Mouse (Mus musculus): ENCODE results near the gene Elavl3.
"Not testable (repeated sequence)": the region's sequence is repeated elsewhere in the genome, so short reads cannot be mapped to it uniquely, and the experiment has no call there.

The Elavl3 gene

DNA sequence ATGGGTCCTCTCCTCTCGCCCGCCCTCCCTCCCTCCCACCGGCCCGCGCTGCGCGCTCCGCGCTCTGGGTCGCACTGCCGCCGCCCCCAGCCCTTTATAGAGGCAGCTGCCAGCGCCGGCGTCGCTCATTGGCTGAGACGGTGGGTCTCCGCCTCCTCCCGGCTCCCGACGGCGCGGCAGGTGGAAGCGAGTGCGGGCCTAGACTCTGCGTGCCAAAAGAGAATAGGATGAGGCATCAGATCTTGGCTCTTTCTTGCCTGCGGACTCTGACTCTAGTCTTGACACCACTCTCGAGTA is at the start of gene Elavl3:
Gene Elavl3, minus strand, starts transcription at position 66 of the 297 bp plus-strand sequence.
- no peak for DNase-seq (ENCODE audit: low read depth)

DNA sequence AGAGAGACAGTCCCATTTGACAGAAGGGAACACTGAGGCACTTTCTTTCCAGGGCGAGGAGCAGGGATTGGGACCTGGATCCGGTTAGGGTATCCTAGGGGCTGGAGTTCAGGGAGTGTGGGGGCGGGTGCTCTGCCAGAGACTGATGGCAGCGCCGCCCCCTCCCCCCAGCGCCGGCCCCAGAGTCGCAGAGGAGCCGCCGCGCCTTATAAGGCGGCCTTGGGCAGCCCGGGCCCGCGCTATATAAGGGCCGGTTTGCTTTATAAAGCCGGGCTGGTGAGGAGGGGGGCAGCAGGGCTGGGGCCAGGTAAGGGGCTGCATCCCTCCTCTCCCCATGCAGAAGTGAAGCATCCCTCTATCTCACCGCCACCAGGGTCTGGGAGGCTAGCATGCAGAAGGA is 48.1 kb upstream of the Elavl3 start:
- no peak for DNase-seq (ENCODE audit: low read depth)

GRCm38 (mm10) chr9:22098993-22099696 is 47.3 kb upstream of the Elavl3 start, which contains the start of gene Cnn1:
Gene Cnn1, plus strand, starts transcription at chr9:22099216.
- no peak for DNase-seq (ENCODE audit: low read depth)

GRCm38 (mm10) chr9:22095854-22096307 is 44.1 kb upstream of the Elavl3 start:
- DNase-seq (ENCODE audit: low read depth): peak; percentile 78

DNA sequence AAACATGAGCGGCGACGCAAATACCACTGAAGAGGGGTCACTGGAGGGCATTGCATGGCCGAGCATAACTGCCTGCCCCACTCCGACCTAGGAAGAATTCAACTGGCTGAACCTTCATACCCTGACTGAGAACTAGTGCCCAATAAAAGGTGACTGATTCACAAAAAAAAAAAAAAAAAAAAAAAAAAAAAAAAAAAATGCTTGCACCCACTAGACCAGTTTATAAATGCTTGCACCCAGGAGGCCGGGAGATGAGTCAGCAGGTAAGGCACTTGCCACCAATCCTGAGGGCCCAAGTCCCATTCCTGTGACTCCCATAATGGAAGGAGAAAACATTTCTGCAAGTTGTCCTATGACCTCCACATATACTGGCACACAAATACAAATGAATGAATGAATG is 40.9 kb upstream of the Elavl3 start:
- no peak for DNase-seq (ENCODE audit: low read depth)

DNA sequence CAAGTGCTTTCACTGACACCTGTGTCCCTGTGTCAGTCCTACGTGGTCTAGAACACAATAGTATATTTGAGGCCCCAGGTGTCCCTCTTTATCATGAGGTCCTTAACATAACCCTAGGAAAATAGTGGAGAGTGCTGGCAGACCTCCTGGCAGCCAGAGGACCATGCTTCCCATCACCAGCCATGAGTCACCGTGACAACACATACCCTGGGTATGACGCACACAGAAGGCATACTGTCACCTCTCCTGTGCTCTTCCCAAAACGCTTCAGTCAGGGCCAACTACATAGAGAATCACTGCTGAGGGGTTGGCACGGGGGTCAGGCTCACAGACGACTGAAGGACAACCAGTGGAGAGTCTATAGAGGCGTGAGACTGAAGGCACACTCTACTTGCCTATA is 38.2 kb upstream of the Elavl3 start:
- DNase-seq (ENCODE audit: low read depth): no peak

GRCm38 (mm10) chr9:22089281-22089680 is 37.5 kb upstream of the Elavl3 start:
- DNase-seq (ENCODE audit: low read depth): no peak

DNA sequence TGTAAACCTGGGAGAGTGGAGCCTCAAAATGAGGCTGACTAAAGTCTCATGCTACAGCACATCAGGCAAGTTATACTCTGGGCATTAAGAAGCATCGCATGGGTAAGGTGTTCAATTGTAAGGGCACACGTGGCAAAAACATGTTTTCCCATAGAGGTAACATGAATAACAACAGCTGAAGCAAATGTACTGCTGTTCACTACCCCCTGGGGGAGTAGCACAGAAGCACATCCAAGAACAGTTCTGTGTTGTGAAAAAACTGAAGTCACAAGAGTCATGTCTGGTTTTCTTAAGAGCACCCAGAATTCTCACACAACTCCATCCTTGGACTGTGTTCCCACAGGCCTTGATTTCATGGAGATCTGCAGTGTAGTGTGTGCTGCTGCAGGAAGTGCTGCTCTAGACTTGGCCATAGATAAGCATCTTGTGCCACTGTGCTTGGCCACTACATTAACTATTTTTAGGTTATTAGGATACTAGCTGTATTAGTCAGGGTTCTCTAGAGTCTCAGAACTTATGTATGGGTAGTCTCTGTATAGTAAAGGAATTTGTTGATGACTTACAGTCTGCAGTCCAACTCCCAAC is 35.3 kb upstream of the Elavl3 start:
- no peak for DNase-seq (ENCODE audit: low read depth)

GRCm38 (mm10) chr9:22086012-22086411 is 34.2 kb upstream of the Elavl3 start:
- no peak for DNase-seq (ENCODE audit: low read depth)

GRCm38 (mm10) chr9:22085022-22085834 is 33.4 kb upstream of the Elavl3 start, which contains the start of gene Ecsit:
Gene Ecsit, minus strand, starts transcription at chr9:22085438.
- DNase-seq (ENCODE audit: low read depth): peak; percentile 98

DNA sequence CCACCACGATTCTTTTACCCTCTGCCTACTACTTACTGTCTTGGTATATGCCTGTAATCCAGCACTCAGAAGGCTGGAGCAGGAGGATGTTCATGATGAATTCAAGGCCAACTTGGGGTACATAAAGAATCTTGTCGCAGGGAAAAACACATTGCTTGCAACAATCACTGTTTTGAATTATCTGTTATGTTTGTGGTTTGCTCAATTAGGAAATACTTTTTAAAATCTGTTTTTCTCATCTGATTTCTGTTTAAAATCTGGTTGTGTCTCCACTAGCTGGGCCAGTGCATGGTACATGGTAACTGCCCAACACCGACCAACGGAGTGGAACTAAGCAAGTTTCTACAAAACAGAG is 32.8 kb upstream of the Elavl3 start:
- no peak for DNase-seq (ENCODE audit: low read depth)

DNA sequence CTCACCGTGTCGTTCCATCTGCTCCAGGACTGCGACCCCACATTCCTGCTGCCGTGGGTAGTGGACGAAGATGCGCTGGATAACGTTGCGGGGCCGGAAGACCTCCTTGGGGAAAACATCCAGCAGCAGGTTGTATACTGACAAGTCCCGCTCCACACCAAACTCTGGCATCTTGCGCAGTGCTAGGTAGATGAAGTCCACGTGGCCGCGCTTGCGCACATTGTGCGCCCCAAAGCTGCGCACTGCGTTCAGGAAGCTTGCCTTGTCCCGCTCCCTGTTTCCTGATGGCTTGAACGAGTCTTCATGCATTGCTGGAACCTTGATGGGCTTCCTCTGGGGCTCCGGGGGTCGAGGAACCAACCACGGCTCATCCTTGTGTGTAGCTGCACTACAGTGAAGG is 24.4 kb upstream of the Elavl3 start:
- DNase-seq (ENCODE audit: low read depth): no peak

DNA sequence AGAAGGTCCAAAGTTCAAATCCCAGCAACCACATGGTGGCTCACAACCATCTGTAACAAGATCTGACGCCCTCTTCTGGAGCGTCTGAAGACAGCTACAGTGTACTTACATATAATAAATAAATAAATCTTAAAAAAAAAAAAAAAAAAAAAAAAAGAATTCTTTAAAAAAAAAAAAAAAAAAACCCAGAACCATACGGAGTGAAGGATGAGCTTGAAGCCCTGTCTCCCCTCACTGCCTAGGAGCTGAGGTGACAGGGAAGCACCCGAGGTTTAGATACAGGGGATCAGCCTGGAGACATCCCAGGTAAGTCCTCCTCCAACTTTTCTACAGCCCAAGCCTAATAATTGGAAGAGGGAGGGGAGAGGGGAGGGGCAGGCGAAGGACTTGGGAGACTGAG is 24.0 kb upstream of the Elavl3 start:
- DNase-seq (ENCODE audit: low read depth): not testable (repeated sequence)

GRCm38 (mm10) chr9:22072276-22072675 is 20.5 kb upstream of the Elavl3 start:
- no peak for DNase-seq (ENCODE audit: low read depth)

GRCm38 (mm10) chr9:22070791-22071573 is 19.2 kb upstream of the Elavl3 start, which contains the start of the genes Gm49318 and Zfp653:
Gene Gm49318, minus strand, starts transcription at chr9:22071259.
Gene Zfp653, minus strand, starts transcription at chr9:22071376.
- peak; percentile 94 for DNase-seq (ENCODE audit: low read depth)

DNA sequence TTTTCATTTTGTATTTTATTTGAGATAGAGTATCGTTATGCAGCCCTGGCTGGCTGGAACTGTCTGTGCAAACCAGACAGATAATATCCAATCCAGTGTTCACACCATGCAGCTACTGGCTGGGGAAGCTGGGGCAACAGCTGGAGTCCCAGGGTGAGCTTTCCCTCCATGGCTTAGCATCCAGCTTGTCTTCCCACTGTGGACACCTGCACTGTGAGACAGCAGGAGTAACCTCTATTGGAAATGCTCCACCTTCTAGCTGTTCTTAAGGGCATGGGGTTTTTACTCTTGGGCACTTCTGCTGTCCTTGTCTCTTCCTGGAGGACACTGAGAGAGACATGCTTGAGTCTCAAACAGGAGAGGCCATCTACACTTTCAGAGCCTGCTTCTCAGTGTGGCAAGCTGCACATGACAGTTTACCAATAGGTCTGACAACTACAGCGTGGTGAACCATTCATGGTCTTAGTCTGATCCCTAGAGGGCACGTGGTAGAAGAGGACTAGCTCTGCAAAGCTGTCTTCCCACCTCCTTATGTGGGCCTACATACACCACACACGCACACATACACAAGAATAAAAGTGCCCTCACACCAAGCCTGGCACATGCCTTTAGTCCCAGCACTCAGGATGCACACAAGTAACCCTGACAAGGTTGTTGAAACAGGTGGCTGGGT is 18.2 kb upstream of the Elavl3 start:
- no peak for DNase-seq (ENCODE audit: low read depth)

DNA sequence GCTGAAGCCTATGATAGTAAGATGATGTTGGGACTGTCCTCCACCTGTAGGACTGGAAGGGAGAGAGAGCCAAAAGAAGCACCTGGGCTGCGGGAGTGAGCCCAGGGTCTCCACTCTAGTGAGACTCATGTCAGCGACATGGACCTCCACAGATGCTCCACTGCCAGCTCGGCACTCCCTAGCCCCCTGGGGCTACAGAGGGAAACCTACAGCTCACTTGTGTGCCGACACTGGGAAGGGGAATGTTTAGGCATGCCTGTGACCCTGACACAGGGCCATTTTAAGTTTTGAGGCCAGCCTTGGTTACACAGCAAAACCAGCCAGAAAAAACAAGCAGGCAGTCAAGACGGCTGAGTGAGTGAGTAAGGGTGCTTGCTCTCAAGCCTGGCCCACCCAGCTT is 15.4 kb upstream of the Elavl3 start:
- no peak for DNase-seq (ENCODE audit: low read depth)

DNA sequence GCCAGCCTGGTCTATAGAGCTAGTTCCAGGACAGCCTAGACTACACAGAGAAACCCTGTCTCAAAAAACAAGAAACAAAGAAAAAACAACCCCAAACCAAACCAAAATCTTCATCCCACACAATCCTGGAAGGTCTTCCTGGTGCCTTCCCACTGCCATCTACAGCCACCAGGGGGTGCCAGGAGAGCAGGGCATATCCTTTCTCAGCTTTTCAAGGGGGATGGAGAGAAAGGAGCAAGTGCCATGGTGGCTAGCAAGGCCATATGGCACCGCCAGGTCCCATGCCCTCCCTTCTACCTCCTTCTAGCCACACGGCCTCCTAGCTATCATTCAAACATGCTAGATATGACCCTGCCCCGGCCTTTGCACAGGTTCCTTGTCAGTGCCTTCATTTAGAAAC is 14.6 kb upstream of the Elavl3 start:
- DNase-seq (ENCODE audit: low read depth): no peak

- no peak for DNase-seq (ENCODE audit: low read depth)
These were observed 13.8 kb upstream of the Elavl3 start for GRCm38 (mm10) chr9:22065642-22066041.

DNA sequence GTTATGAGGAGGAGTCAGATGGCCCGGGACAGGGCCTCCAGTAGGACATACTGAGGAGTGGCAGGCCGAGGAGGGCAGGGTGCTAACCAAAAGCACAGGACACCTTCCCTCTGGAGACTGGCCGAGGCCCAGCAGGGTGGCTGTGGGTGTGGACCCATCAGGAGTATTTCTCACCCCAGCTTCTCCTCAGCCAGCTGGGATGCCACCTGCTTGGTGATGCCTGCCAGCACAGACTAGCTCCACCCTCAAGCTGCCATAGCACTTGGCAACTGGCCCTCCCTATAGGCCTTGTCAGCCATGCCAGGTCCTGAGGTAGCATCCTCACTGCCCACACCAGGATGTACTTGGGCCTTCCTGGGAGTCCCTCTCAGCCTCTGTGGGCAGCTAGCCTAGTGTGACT is 12.5 kb upstream of the Elavl3 start:
- DNase-seq (ENCODE audit: low read depth): no peak

DNA sequence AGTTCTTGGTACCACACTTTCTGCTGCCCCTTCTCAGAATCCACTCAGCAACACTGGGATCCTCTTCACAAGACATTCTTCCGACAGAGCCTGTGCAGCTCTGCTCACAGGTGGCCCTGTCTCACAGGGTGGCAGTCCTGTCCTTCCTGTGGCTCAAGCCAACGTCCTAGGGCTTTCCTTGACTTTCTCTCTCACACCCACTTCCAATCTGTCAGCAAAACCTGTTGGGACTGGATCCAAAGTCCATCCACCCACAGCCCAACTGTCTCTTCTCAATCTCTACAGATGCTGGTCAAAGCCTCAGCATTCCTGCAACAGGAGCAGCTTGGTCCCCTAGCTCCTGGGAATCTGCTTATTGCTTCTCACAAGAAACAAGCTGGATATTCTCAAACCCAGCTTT is 9.5 kb upstream of the Elavl3 start:
- no peak for DNase-seq (ENCODE audit: low read depth)

DNA sequence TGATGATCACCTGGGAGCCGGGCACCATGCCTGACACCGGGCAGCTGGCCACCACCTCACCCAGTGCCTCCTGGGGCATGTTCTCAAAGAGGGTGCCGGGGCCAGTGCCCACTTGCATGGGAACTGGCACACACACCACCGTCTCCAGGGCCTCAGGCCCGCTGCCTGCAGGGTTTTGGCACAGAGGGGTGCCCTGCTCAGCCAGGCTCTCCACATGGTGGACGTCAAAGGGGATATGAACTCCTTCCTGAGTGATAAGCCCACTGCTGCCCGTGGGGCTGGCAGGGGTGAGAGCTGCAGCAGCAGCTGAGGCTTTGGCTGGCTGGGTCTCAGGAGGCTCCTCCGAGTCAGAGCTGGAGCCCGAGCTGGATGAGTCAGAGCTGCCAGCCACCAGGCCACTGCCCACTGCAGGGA is 6.2 kb upstream of the Elavl3 start:
- peak; percentile 59 for DNase-seq (ENCODE audit: low read depth)
